Mouse (Mus musculus): Measurements from ENCODE around the gene Slc25a18.

DNA sequence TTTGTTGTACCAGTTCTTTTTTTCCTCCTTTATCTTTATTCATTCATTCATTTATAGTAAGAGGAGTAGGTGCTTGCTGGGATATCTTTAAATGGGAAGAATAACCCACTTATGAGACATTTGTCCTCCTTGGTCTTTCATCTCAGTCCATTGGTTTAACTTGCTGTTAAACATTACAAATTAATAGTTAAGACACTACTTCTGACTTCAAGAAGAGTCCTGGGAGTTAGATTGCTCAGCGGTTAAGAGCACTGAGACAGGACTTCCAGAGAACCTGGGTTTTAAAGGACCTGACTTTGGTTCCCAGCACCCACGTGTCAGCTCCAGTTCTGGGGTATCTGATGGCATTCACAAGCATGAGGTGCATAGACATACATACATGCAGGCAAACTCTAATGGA, 27.0 kb upstream of the Slc25a18 start:
- no peak for TF ChIP-seq CTCF (IDR thresholded peaks at IDR 0.05; ENCODE audit: low read depth, low read length)
- no peak for TF ChIP-seq GATA2 (IDR thresholded peaks at IDR 0.05; ENCODE audit: borderline replicate concordance, low read depth, low read length)
- TF ChIP-seq GATA1 (IDR thresholded peaks at IDR 0.05; ENCODE audit: borderline replicate concordance, low read length) = no peak
